Mouse (Mus musculus): Measurements from ENCODE around the gene Ren1. TPM values are rescaled to one million over a fixed set of nuclear protein-coding genes. Genes with fewer than 3 reads are reported as not detected.

Ren1 gene
- polyA plus RNA-seq, 1 experiment from 2014 or later, result 0.47 TPM

DNA sequence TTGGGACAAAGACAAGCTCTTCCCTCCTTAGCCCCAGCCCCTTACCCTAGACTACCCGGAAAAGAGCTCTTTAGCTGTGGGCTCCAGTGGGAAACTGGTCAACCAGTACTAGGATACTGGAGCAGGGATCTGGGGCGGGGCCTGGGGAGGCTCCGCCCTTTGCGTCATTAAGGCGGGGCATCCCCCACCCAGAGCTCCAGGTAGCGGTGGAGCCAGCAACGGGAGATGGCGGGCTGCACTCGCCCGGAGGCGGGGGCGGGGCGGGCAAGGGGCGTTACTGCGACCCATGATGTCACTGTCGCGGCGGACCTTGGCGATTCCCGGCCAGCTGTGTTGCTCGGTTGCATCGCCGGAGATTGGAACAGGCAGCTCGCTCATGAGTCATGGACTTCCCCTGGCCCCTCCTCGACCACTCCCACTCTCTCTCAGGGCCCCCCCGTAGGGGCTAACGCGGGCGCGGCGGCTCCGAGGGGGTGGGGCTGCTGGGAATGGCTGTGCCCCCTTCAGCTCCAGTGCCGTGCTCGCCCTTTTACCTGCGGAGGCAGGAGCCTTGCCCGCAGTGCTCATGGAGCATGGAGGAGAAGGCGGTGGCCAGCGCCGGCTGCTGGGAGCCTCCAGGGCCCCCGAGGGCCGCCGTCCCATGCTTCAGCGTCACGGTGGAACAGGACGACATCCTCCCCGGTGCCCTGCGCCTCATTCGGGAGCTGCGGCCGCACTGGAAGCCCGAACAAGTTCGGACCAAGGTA lies 13.1 kb downstream of the Ren1 start, which contains the start of gene Etnk2:
TSS of gene Etnk2 (plus strand) at position 297 of the 746 bp plus-strand sequence.
- ATAC-seq (ENCODE audit: low read depth) (peak; percentile 56), DNase-seq (peak; percentile 65)
- Histone ChIP-seq H3K36me3 (no peaks in the 10 kb centered on the region), H3K27me3 (peaks cover 55% of the 10 kb centered on the region), H3K4me2 (peak within 1 kb of the TSS; percentile 66), H3K9me3 (replicated peaks) (no peaks in the 10 kb centered on the region), H3K9ac (peak within 1 kb of the TSS; percentile 52), H3K27ac (peak within 1 kb of the TSS; percentile 36; the same call in 1 of the 2 replicates), H3K4me1 (replicated peaks) (peaks cover 40% of the 10 kb centered on the region), H3K4me3 (replicated peaks) (peak within 1 kb of the TSS; percentile 55)
- WGBS (ENCODE audit: insufficient replicate concordance), result under 1% methylated on average over 52 of the region's 52 CpGs

DNA sequence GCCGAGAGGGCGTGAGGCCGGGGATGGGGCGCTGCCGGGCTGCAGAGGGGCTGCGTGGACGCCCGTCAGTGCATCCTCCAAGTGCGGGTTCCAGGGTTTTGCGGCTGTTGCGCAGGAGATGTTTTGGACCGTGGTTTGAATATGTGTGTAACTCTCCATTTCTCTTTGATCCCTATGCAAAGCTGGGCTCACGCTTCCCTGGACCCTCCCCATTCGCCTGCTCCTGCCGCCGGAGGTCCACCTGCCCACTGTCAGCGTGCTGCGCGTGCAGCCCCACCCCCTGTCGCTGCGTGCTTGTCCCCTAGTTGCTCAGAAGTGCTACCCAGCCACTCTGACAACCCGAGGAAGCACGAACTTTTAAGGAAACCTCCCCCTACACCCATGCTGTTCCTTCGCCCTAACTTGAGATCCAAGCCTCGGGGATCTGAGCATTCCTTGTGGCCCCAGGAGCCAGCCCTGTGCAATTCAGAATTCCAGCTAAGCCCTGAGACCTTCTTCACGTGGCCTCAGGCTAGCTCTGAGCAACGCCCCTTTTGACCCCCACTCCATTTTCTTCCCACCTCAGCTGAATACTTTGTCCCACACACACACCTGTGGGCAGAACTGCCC lies 13.8 kb downstream of the Ren1 start:
- no peak for ATAC-seq (ENCODE audit: low read depth)
- 5% methylated on average over 27 of the region's 27 CpGs for WGBS (ENCODE audit: insufficient replicate concordance)
- H3K4me2 ChIP-seq, result peak overlapping the region; percentile 66
- no peaks in the 10 kb centered on the region for H3K36me3 ChIP-seq
- no peak for DNase-seq
- H3K27ac ChIP-seq, result peak overlapping the region; percentile 36; the same call in 1 of the 2 replicates
- H3K4me3 ChIP-seq (replicated peaks), result peak overlapping the region; percentile 55
- H3K9ac ChIP-seq, result peak overlapping the region; percentile 52
- H3K4me1 ChIP-seq (replicated peaks), result peaks cover 43% of the 10 kb centered on the region
- H3K9me3 ChIP-seq (replicated peaks), result no peaks in the 10 kb centered on the region
- H3K27me3 ChIP-seq, result peaks cover 53% of the 10 kb centered on the region

- 17% methylated on average over 2 of the region's 2 CpGs for WGBS (ENCODE audit: insufficient replicate concordance)
- peaks cover 53% of the 10 kb centered on the region for H3K27me3 ChIP-seq
- no peaks in the 10 kb centered on the region for H3K9me3 ChIP-seq (replicated peaks)
- no peaks in the 10 kb centered on the region for H3K36me3 ChIP-seq
- H3K27ac ChIP-seq, result no peak overlapping the region
- no peak overlapping the region for H3K4me3 ChIP-seq (replicated peaks)
- ATAC-seq (ENCODE audit: low read depth) (no peak), DNase-seq (no peak)
- H3K4me1 ChIP-seq (replicated peaks), result peaks cover 43% of the 10 kb centered on the region
- no peak overlapping the region for H3K4me2 ChIP-seq
- H3K9ac ChIP-seq, result no peak overlapping the region
Measured at GRCm38 (mm10) chr1:133364890-133365289, 14.6 kb downstream of the Ren1 start.

- H3K9me3 ChIP-seq (replicated peaks), result no peaks in the 10 kb centered on the region
- H3K27ac ChIP-seq, result no peak overlapping the region
- peaks cover 46% of the 10 kb centered on the region for H3K27me3 ChIP-seq
- WGBS (ENCODE audit: insufficient replicate concordance), result 34% methylated on average over 10 of the region's 10 CpGs
- DNase-seq (no peak), ATAC-seq (ENCODE audit: low read depth) (no peak)
- no peak overlapping the region for H3K4me2 ChIP-seq
- H3K4me1 ChIP-seq (replicated peaks), result peaks cover 56% of the 10 kb centered on the region
- no peak overlapping the region for H3K9ac ChIP-seq
- H3K36me3 ChIP-seq, result no peaks in the 10 kb centered on the region
- no peak overlapping the region for H3K4me3 ChIP-seq (replicated peaks)
Measured at GRCm38 (mm10) chr1:133366951-133367605, 16.8 kb downstream of the Ren1 start.

GRCm38 (mm10) chr1:133367606-133368488 lies 17.5 kb downstream of the Ren1 start:
- Histone ChIP-seq H3K9me3 (replicated peaks) (no peaks in the 10 kb centered on the region), H3K9ac (no peak overlapping the region), H3K4me2 (peak overlapping the region; percentile 29), H3K36me3 (no peaks in the 10 kb centered on the region), H3K27ac (no peak overlapping the region; the same call in 1 of the 2 replicates), H3K27me3 (peaks cover 38% of the 10 kb centered on the region), H3K4me1 (replicated peaks) (peaks cover 59% of the 10 kb centered on the region), H3K4me3 (replicated peaks) (no peak overlapping the region)
- ATAC-seq (ENCODE audit: low read depth) (no peak), DNase-seq (no peak)
- WGBS (ENCODE audit: insufficient replicate concordance), result 5% methylated on average over 11 of the region's 11 CpGs

DNA sequence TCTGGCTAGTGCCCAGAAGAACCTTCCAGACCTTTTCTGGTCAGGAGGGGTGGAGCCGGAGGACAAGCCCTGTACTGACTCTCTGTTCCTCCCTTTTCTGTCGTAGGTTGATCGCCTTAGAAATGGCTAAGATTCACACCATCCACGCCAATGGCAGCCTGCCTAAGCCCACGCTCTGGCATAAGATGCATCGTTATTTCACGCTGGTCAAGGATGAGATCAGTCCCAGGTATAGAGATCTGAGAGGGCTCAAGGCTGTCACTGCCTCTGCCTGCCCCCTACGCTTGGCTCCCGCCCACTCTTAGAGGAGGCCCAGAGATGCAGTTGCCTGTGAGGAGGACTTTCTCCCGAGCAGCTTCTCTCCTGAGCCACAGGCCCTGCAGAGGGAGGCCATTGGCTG lies 18.3 kb downstream of the Ren1 start:
- no peak overlapping the region for H3K4me3 ChIP-seq (replicated peaks)
- H3K36me3 ChIP-seq, result no peaks in the 10 kb centered on the region
- ATAC-seq (ENCODE audit: low read depth), result no peak
- H3K9ac ChIP-seq, result no peak overlapping the region
- no peak overlapping the region for H3K4me2 ChIP-seq
- DNase-seq, result no peak
- no peaks in the 10 kb centered on the region for H3K9me3 ChIP-seq (replicated peaks)
- H3K4me1 ChIP-seq (replicated peaks), result peaks cover 53% of the 10 kb centered on the region
- no peak overlapping the region for H3K27ac ChIP-seq
- 52% methylated on average over 10 of the region's 10 CpGs for WGBS (ENCODE audit: insufficient replicate concordance)
- peaks cover 30% of the 10 kb centered on the region for H3K27me3 ChIP-seq

- Histone ChIP-seq H3K9me3 (replicated peaks) (no peaks in the 10 kb centered on the region), H3K4me3 (replicated peaks) (no peak overlapping the region), H3K4me1 (replicated peaks) (peaks cover 45% of the 10 kb centered on the region), H3K27ac (no peak overlapping the region), H3K36me3 (no peaks in the 10 kb centered on the region), H3K4me2 (no peak overlapping the region), H3K27me3 (peaks cover 13% of the 10 kb centered on the region), H3K9ac (no peak overlapping the region)
- ATAC-seq (ENCODE audit: low read depth) (no peak), DNase-seq (no peak)
- WGBS (ENCODE audit: insufficient replicate concordance), result 52% methylated on average over 4 of the region's 4 CpGs
Measured at GRCm38 (mm10) chr1:133370352-133370751, 20.0 kb downstream of the Ren1 start.

- H3K4me2 ChIP-seq, result no peak overlapping the region
- peaks cover 4% of the 10 kb centered on the region; the same call in 1 of the 2 replicates for H3K27me3 ChIP-seq
- H3K4me3 ChIP-seq (replicated peaks), result no peak overlapping the region
- DNase-seq (no peak), ATAC-seq (ENCODE audit: low read depth) (no peak)
- H3K4me1 ChIP-seq (replicated peaks), result peaks cover 53% of the 10 kb centered on the region
- H3K9ac ChIP-seq, result no peak overlapping the region
- 59% methylated on average over 6 of the region's 6 CpGs for whole genome bisulfite sequencing (ENCODE audit: insufficient replicate concordance)
- no peaks in the 10 kb centered on the region for H3K36me3 ChIP-seq
- H3K27ac ChIP-seq, result peak overlapping the region; percentile 72
- no peaks in the 10 kb centered on the region for H3K9me3 ChIP-seq (replicated peaks)
Measured at GRCm38 (mm10) chr1:133371431-133371830, 21.1 kb downstream of the Ren1 start.

- H3K4me1 ChIP-seq (replicated peaks), result peaks cover 46% of the 10 kb centered on the region
- no peak overlapping the region for H3K9ac ChIP-seq
- H3K27ac ChIP-seq, result peak overlapping the region; percentile 72
- peak; percentile 68 for ATAC-seq (ENCODE audit: low read depth)
- no peak overlapping the region for H3K4me2 ChIP-seq
- no peaks in the 10 kb centered on the region for H3K36me3 ChIP-seq
- H3K4me3 ChIP-seq (replicated peaks), result no peak overlapping the region
- H3K9me3 ChIP-seq (replicated peaks), result no peaks in the 10 kb centered on the region
- 34% methylated on average over 8 of the region's 8 CpGs for WGBS (ENCODE audit: insufficient replicate concordance)
- DNase-seq, result no peak
- H3K27me3 ChIP-seq, result no peaks in the 10 kb centered on the region
Measured at GRCm38 (mm10) chr1:133372113-133372512, 21.8 kb downstream of the Ren1 start.

DNA sequence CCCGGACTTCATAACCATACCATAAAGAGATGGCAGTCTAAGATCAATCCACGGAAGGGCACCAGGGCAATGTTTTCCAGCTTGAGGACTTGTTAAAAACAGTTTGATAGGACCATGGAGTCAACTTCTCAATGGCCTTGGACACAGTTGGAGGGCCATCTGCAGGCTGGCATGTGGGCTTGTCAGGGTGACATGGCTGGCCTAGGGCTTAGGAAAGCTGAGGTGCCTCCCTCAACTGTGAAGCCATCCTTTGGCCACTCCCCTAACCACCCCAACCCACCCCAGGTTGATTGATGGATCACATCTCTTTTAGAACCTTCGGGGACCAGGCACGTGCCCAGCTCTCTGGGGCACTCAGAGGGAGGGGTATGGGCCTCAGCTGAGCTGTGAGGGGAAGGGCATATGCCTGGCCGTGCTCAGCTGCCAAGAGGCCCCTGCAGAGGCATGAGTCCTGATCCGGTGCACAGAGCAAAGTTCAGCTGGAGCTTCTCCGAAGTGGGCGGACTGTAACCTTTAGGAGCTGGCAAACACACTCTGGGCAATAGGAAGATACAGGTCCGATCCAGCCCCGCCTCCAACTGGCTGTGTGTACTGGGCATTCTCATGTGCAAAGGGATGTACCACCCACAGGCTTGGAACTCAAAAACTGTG lies 25.5 kb downstream of the Ren1 start:
- DNase-seq (no peak), ATAC-seq (ENCODE audit: low read depth) (0 out of 2 replicates have a peak, but pooled peaks have one; percentile 22)
- H3K27me3 ChIP-seq, result no peaks in the 10 kb centered on the region
- H3K36me3 ChIP-seq, result no peaks in the 10 kb centered on the region
- H3K4me1 ChIP-seq (replicated peaks), result peaks cover 37% of the 10 kb centered on the region
- no peak overlapping the region for H3K27ac ChIP-seq
- 55% methylated on average over 10 of the region's 10 CpGs for WGBS (ENCODE audit: insufficient replicate concordance)
- no peak overlapping the region for H3K4me2 ChIP-seq
- H3K9me3 ChIP-seq (replicated peaks), result no peaks in the 10 kb centered on the region
- H3K4me3 ChIP-seq (replicated peaks), result no peak overlapping the region
- no peak overlapping the region for H3K9ac ChIP-seq

Data from liver, embryonic 13.5 days (tissue).